Mouse (Mus musculus): Measurements from ENCODE around the gene Ccdc188.

- TF ChIP-seq CTCF (IDR thresholded peaks at IDR 0.05; ENCODE audit: extremely low read depth, insufficient read length, insufficient replicate concordance, low read depth, low read length): no peak
- TF ChIP-seq POLR2A (IDR thresholded peaks at IDR 0.05; ENCODE audit: low read depth, low read length): no peak
Observed at GRCm38 (mm10) chr16:18200062-18200461, 17.6 kb upstream of the Ccdc188 start.
